Mouse (Mus musculus) CH12.LX (cell line): ENCODE data around the gene Mrnip.

Experiments
- CHD2 ChIP-seq: IDR thresholded peaks from 2 replicates; pipeline ENCODE4 v1.6.1; 2011; ENCODE audit warnings: low read length, improper control_type of control experiment
- CTCF ChIP-seq, 2 experiments: IDR thresholded peaks in 1 of 2; conservative IDR thresholded peaks in 1 of 2; 2 replicates each; pipeline ENCODE4 v1.5.1; 2011 to 2012; ENCODE audit warnings: low read depth in 2 of 2, low read length in 2 of 2, improper control_type of control experiment in 1 of 2, inconsistent platforms in 1 of 2, mild to moderate bottlenecking in 1 of 2, moderate library complexity in 1 of 2
- EP300 ChIP-seq: IDR thresholded peaks from 2 replicates; pipeline ENCODE4 v1.6.1; 2011; ENCODE audit warnings: low read length, improper control_type of control experiment
- POLR2A ChIP-seq: IDR thresholded peaks from 2 replicates; pipeline ENCODE4 v1.6.1; 2011; ENCODE audit warnings: low read depth, mild to moderate bottlenecking, improper control_type of control experiment, low read length
- RCOR1 ChIP-seq: conservative IDR thresholded peaks from 2 replicates; pipeline ENCODE4 v1.6.1; 2012; ENCODE audit warnings: low read depth, mild to moderate bottlenecking, inconsistent platforms, low read length, improper control_type of control experiment
- TCF12 ChIP-seq: IDR thresholded peaks from 2 replicates; pipeline ENCODE4 v1.6.1; 2014; ENCODE audit warnings: low read depth, mild to moderate bottlenecking, inconsistent platforms, low read length, improper control_type of control experiment
- USF2 ChIP-seq: conservative IDR thresholded peaks from 2 replicates; pipeline ENCODE4 v1.6.1; 2011; ENCODE audit warnings: low read depth, low read length, improper control_type of control experiment

GRCm38 (mm10) chr11:50219833-50220232 lies 45.6 kb downstream of the Mrnip start:
- TF ChIP-seq TCF12 = no peak
- peak in 1 of 2 experiments; percentile 50; a peak in 2 of 4 replicates for TF ChIP-seq CTCF (conservative IDR thresholded peaks at IDR 0.05 in 1 of 2, IDR thresholded peaks at IDR 0.05 in 1 of 2; ENCODE audit: low read depth in 2 of 2, low read length in 2 of 2)
- no peak for TF ChIP-seq USF2
- no peak for TF ChIP-seq CHD2
- no peak for TF ChIP-seq POLR2A
- no peak for TF ChIP-seq RCOR1
- no peak for TF ChIP-seq EP300
